ENCODE assay signal across 28 mouse cellular contexts in the genomic region with DNA sequence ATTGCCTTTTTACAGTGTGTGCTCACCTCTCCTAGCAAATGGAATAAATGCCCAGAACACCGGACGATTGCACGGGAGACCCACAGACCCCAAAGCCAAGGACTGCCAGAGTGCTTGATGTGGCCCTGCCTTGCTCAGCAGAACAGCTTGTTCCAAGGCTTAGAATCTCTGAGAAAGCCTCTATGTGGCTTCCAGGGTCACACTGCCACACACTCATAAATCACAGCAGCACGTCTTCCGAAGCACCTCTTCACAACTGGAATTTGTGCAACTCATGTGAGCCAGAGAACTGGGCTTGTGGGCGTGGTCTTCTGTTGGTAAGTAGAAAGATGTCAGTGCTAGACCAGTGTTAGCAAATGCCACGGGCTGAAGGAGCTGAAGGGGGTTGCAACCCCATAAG. TPM values are rescaled to one million over a fixed set of nuclear protein-coding genes. Genes with fewer than 3 reads are reported as not detected.
"Had no signal": no experiment of that assay in that cellular context is flagged by ENCODE, and none has a peak within 500 bp of the region (broad histone marks: within the 10 kb centered on the region; RNA-seq: fewer than 3 reads in every experiment).

No protein-coding gene starts in this region.

- H3K36me3 ChIP-seq: limb, embryonic 10.5 days; limb, embryonic 13.5 days; liver, embryonic 12.5 days; liver, embryonic 15.5 days; lung, embryonic 15.5 days; midbrain, embryonic 12.5 days; midbrain, embryonic 15.5 days; neural tube, embryonic 12.5 days; neural tube, embryonic 15.5 days had no signal

- H3K9ac ChIP-seq: limb, embryonic 13.5 days; liver, embryonic 12.5 days; liver, embryonic 15.5 days; lung, embryonic 15.5 days; midbrain, embryonic 12.5 days; midbrain, embryonic 15.5 days; neural tube, embryonic 12.5 days; neural tube, embryonic 15.5 days had no signal

- H3K27ac ChIP-seq: limb, embryonic 10.5 days; limb, embryonic 13.5 days; liver, embryonic 12.5 days; liver, embryonic 15.5 days; lung, embryonic 15.5 days; macrophage; midbrain, embryonic 12.5 days; midbrain, embryonic 15.5 days; neural tube, embryonic 12.5 days; neural tube, embryonic 15.5 days had no signal

- H3K4me2 ChIP-seq: limb, embryonic 13.5 days; liver, embryonic 12.5 days; liver, embryonic 15.5 days; lung, embryonic 15.5 days; midbrain, embryonic 12.5 days; midbrain, embryonic 15.5 days; neural tube, embryonic 12.5 days; neural tube, embryonic 15.5 days had no signal

- ATAC-seq: liver, embryonic 12.5 days had no signal

- H3K9me3 ChIP-seq: limb, embryonic 10.5 days; limb, embryonic 13.5 days; liver, embryonic 12.5 days; liver, embryonic 15.5 days; lung, embryonic 15.5 days; midbrain, embryonic 12.5 days; midbrain, embryonic 15.5 days; neural tube, embryonic 12.5 days; neural tube, embryonic 15.5 days had no signal

- H3K4me3 ChIP-seq: limb, embryonic 10.5 days; limb, embryonic 13.5 days; liver, embryonic 12.5 days; liver, embryonic 15.5 days; lung, embryonic 15.5 days; midbrain, embryonic 12.5 days; midbrain, embryonic 15.5 days; neural tube, embryonic 12.5 days; neural tube, embryonic 15.5 days had no signal

- DNase-seq: kidney, adult 11 months; kidney, adult 8-10 months; kidney, postnatal 14 days; kidney, postnatal 4 days; layer of hippocampus, adult 9-11 months; liver; right cerebral cortex, adult 18-20 months; right cerebral cortex, postnatal 14 days; right cerebral cortex, postnatal 4 days; thymus, postnatal 25 days had no signal

- H3K4me1 ChIP-seq: liver, embryonic 12.5 days; liver, embryonic 15.5 days had no signal

- H3K27me3 ChIP-seq: liver, embryonic 15.5 days; midbrain, embryonic 15.5 days; neural tube, embryonic 12.5 days; neural tube, embryonic 15.5 days had no signal

RNA-seq across cellular contexts. Expression of gene Gm26657, which starts 55.8 kb away (rescaled TPM):
- total RNA-seq: layer of hippocampus, adult 18-20 months; layer of hippocampus, postnatal 25 days; left cerebral cortex, adult 18-20 months; left cerebral cortex, postnatal 25 days; megakaryocyte, adult 5-6 weeks had no signal
- polyA plus RNA-seq: kidney, embryonic 16.5 days; limb, embryonic 10.5 days; limb, embryonic 13.5 days; liver, embryonic 12.5 days; liver, embryonic 15.5 days; lung, embryonic 15.5 days; macrophage; midbrain, embryonic 12.5 days; midbrain, embryonic 15.5 days; neural tube, embryonic 12.5 days; neural tube, embryonic 15.5 days; stomach, embryonic 14.5 days; thymus, postnatal 0 days had no signal

RNA-seq across cellular contexts. Expression of gene Actl7b, which starts 57.2 kb away (rescaled TPM):
- total RNA-seq: layer of hippocampus, adult 18-20 months had no signal
- polyA plus RNA-seq: kidney, embryonic 16.5 days; limb, embryonic 10.5 days; limb, embryonic 13.5 days; liver, embryonic 12.5 days; liver, embryonic 15.5 days; lung, embryonic 15.5 days; macrophage; midbrain, embryonic 12.5 days; midbrain, embryonic 15.5 days; neural tube, embryonic 12.5 days; neural tube, embryonic 15.5 days; stomach, embryonic 14.5 days; thymus, postnatal 0 days had no signal

RNA-seq across cellular contexts. Expression of gene Actl7a, which starts 59.2 kb away (rescaled TPM):
- total RNA-seq: layer of hippocampus, adult 18-20 months; layer of hippocampus, postnatal 25 days; left cerebral cortex, adult 18-20 months; left cerebral cortex, postnatal 25 days; megakaryocyte, adult 5-6 weeks had no signal
- polyA plus RNA-seq: kidney, embryonic 16.5 days; limb, embryonic 10.5 days; limb, embryonic 13.5 days; liver, embryonic 12.5 days; liver, embryonic 15.5 days; lung, embryonic 15.5 days; macrophage; midbrain, embryonic 12.5 days; midbrain, embryonic 15.5 days; neural tube, embryonic 12.5 days; neural tube, embryonic 15.5 days; stomach, embryonic 14.5 days; thymus, postnatal 0 days had no signal
